ENCODE assay signal across 9 mouse cellular contexts in genomic region chr5:67608674-67609519, GRCm38 (mm10). TPM values are rescaled to one million over a fixed set of nuclear protein-coding genes. Genes with fewer than 3 reads are reported as not detected.
DNase-seq lines count a peak whose midpoint lies in the region; ATAC-seq and TF ChIP-seq lines count a peak whose summit lies in the region.
"Had no signal": no experiment of that assay in that cellular context is flagged by ENCODE, and none has a peak within 500 bp of the region (broad histone marks: within the 10 kb centered on the region; RNA-seq: fewer than 3 reads in every experiment).

No protein-coding gene starts in this region.

- H3K36me3 ChIP-seq in kidney, embryonic 14.5 days (ENCODE audit: control insufficient read depth, insufficient read depth, low read length) = peaks cover 11% of the 10 kb centered on the region
- H3K36me3 ChIP-seq in hindbrain, postnatal 0 days (ENCODE audit: insufficient read depth, low read length) = no peaks in the 10 kb centered on the region
- no peaks in the 10 kb centered on the region for H3K36me3 ChIP-seq in midbrain, embryonic 16.5 days (ENCODE audit: control insufficient read depth, insufficient read depth, low read length)

- peak overlapping the region; percentile 85 for H3K4me2 ChIP-seq in kidney, embryonic 14.5 days (replicated peaks; ENCODE audit: low read depth, low read length)
- H3K4me2 ChIP-seq in hindbrain, postnatal 0 days (ENCODE audit: low read depth, low read length) = peak overlapping the region; percentile 64
- H3K4me2 ChIP-seq in midbrain, embryonic 16.5 days (ENCODE audit: low read length) = peak overlapping the region; percentile 76

- H3K27ac ChIP-seq in kidney, embryonic 14.5 days (ENCODE audit: low read depth, low read length) = peak overlapping the region; percentile 97
- no peak overlapping the region for H3K27ac ChIP-seq in hindbrain, postnatal 0 days
- no peak overlapping the region for H3K27ac ChIP-seq in midbrain, embryonic 16.5 days (ENCODE audit: low read length)

- peaks cover 4% of the 10 kb centered on the region for H3K27me3 ChIP-seq in kidney, embryonic 14.5 days (ENCODE audit: control insufficient read depth, insufficient read depth, low read length)
- peaks cover 47% of the 10 kb centered on the region for H3K27me3 ChIP-seq in hindbrain, postnatal 0 days (ENCODE audit: insufficient read depth, low read length)
- peaks cover 46% of the 10 kb centered on the region for H3K27me3 ChIP-seq in midbrain, embryonic 16.5 days (ENCODE audit: control insufficient read depth, insufficient read depth, low read depth, low read length)

- peak overlapping the region; percentile 89 for H3K9ac ChIP-seq in kidney, embryonic 14.5 days (ENCODE audit: low read depth, low read length)
- no peak overlapping the region; the same call in 1 of the 2 replicates for H3K9ac ChIP-seq in hindbrain, postnatal 0 days (replicated peaks; ENCODE audit: low read length)
- peak overlapping the region; percentile 54 for H3K9ac ChIP-seq in midbrain, embryonic 16.5 days (ENCODE audit: low read depth, low read length)

- 0 out of 2 replicates have a peak, but pooled peaks cover 3% of the 10 kb centered on the region for H3K4me1 ChIP-seq in kidney, embryonic 14.5 days (ENCODE audit: control insufficient read depth, insufficient read depth, low read length)
- 0 out of 2 replicates have a peak, but pooled peaks cover 7% of the 10 kb centered on the region for H3K4me1 ChIP-seq in hindbrain, postnatal 0 days (ENCODE audit: insufficient read depth, low read length)
- peaks cover 15% of the 10 kb centered on the region; the same call in 1 of the 2 replicates for H3K4me1 ChIP-seq in midbrain, embryonic 16.5 days (ENCODE audit: control insufficient read depth, insufficient read depth, low read length)

- peak overlapping the region; percentile 77 for H3K4me3 ChIP-seq in kidney, embryonic 14.5 days (ENCODE audit: low read length)
- H3K4me3 ChIP-seq in hindbrain, postnatal 0 days (ENCODE audit: low read length) = peak overlapping the region; percentile 42
- peak overlapping the region; percentile 45 for H3K4me3 ChIP-seq in midbrain, embryonic 16.5 days (ENCODE audit: low read depth, low read length)

- peak; percentile 48; the same call in 1 of the 2 replicates for ATAC-seq in kidney, embryonic 14.5 days (ENCODE audit: low FRiP score, low TSS enrichment)
- ATAC-seq in hindbrain, postnatal 0 days = peak; percentile 15; the same call in 1 of the 2 replicates
- ATAC-seq in midbrain, embryonic 16.5 days = 0 out of 2 replicates have a peak, but pooled peaks have one; percentile 23

- no peak for DNase-seq in kidney, postnatal 36 days
- peak; percentile 65 for DNase-seq in embryo, embryonic 9.5 days (ENCODE audit: extremely low spot score)
- no peak for DNase-seq in hindbrain, postnatal 0 days (ENCODE audit: low spot score)
- DNase-seq in right cerebral cortex, postnatal 10 days (ENCODE audit: low spot score in 2 of 2) = no peak
- DNase-seq in adrenal gland, postnatal 10 days = no peak
- no peak for DNase-seq in ovary, postnatal 14 days (ENCODE audit: low spot score)

- H3K9me3 ChIP-seq in kidney, embryonic 14.5 days (ENCODE audit: control insufficient read depth, low read length) = no peaks in the 10 kb centered on the region
- H3K9me3 ChIP-seq in hindbrain, postnatal 0 days (ENCODE audit: low read length) = no peaks in the 10 kb centered on the region
- no peaks in the 10 kb centered on the region for H3K9me3 ChIP-seq in midbrain, embryonic 16.5 days (replicated peaks; ENCODE audit: control insufficient read depth, low read length, poor library complexity, severe bottlenecking)

- no peak for TF ChIP-seq CTCF in hindbrain, postnatal 0 days (IDR thresholded peaks at IDR 0.05; ENCODE audit: low read depth)

- 2% methylated on average over 31 of the region's 31 CpGs for WGBS in kidney, embryonic 14.5 days
- 8% methylated on average over 31 of the region's 31 CpGs for WGBS in hindbrain, postnatal 0 days
- 3% methylated on average over 31 of the region's 31 CpGs for WGBS in midbrain, embryonic 16.5 days

RNA-seq across cellular contexts. Expression of gene Shisa3, which starts 1.2 kb away (rescaled TPM):
- 110 and 145 TPM in 2 replicates for polyA plus RNA-seq in kidney, embryonic 14.5 days (2014; fragmentation: Nextera tagmentation; extraction: Ambion mirVana)
- total RNA-seq in hindbrain, postnatal 0 days (2014; rRNA removed) = 3.1 and 3.2 TPM in 2 replicates
- polyA plus RNA-seq in hindbrain, postnatal 0 days (2015; fragmentation: Nextera tagmentation; extraction: Ambion mirVana) = 1.4 and 1.6 TPM in 2 replicates
- 16.3 and 19.5 TPM in 2 replicates for polyA plus RNA-seq in midbrain, embryonic 16.5 days (2015; fragmentation: Nextera tagmentation; extraction: Ambion mirVana)
- total RNA-seq in adrenal gland, postnatal 10 days (2021) = 1 to 10 TPM; 2.7 to 4.0 TPM
- total RNA-seq: MEL had no signal
